Mouse (Mus musculus) urinary bladder, adult 2 months (tissue): ENCODE data around the gene Rims3. TPM values are rescaled to one million over a fixed set of nuclear protein-coding genes. Genes with fewer than 3 reads are reported as not detected.
A peak's percentile ranks its signal among the peaks of the same experiment; 100 is the strongest.

Source experiments
- DNase-seq: peaks from one replicate; pipeline ENCODE4 v3.0.0; 2022; ENCODE audit warnings: low spot score
- polyA plus RNA-seq: library from polyadenylated mRNA; depleted of rRNA; stranded (reverse); fragments of >200 nt; gene quantifications from 2 replicates; pipeline ENCODE4 v1.2.3, GENCODE M21; 2012; rRNA removed

Gene Rims3
- polyA plus RNA-seq: 0.19 and 0.28 TPM in 2 replicates

DNA sequence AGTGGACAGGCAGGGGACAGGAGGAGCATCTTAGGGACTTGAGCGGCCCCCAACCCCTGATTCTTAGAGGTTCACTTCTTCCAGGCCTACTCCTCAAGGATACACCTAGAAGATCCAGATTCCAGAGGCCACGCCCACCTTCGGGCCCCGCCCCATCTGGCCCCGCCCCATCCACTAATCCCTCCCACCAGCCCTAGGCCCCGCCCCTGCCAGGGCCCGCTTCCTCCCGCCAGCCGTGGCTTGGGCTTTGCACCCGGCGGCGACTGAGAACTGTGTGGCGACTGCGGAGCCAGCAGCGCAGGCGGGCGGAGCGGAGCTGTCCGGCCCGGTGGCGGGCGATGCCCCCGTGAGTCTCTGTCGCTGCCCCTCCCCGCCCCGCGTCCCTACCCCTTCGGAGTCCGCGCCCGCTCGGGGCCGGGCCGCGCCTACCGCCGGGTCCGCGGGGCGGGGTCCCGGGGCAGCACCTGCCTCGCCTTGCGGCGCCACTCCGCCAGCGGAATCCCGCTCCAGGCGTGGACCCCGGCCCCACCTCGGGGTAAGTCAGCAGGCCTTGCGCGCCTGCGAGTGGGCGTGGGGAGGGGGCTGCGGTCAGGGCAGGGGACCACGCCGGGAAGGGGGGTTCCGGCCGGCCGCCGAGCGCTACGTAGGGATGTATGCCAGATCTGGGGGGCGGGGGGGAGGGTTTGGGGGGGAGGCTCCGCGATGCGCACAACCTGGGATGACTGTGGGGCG lies at the start of gene Rims3:
Gene Rims3, plus strand, starts transcription at position 229 of the 732 bp plus-strand sequence.
- no peak for DNase-seq

- DNase-seq: no peak
These were observed 48.8 kb upstream of the Rims3 start for GRCm38 (mm10) chr4:120805816-120806215.

DNA sequence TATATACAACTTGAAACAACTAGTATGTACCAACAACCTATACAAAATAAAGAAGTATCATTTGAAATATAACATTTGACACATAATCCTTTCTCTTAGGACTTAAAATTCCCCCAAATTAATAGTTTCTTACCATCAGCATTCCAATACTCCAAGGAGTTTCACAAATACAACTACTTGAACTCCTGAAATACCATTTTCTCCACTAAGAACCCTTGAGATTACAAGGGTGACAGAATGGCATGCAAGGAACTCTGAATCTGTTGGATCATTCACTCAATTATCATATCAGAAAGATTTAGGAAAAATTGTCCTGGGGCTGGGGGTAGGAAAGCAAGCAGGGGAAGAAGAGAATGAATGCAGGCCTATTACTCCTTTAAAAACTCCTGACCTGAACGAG lies 40.9 kb upstream of the Rims3 start:
- DNase-seq: no peak

- DNase-seq: peak; percentile 23
These were observed 40.4 kb upstream of the Rims3 start for GRCm38 (mm10) chr4:120814171-120814570.

- DNase-seq: no peak
These were observed 39.5 kb upstream of the Rims3 start for GRCm38 (mm10) chr4:120815163-120815562.

GRCm38 (mm10) chr4:120815622-120816334 lies 38.8 kb upstream of the Rims3 start:
- DNase-seq: peak; percentile 26

GRCm38 (mm10) chr4:120817002-120817774 lies 37.4 kb upstream of the Rims3 start:
- no peak for DNase-seq

GRCm38 (mm10) chr4:120817951-120818350 lies 36.7 kb upstream of the Rims3 start:
- DNase-seq: no peak

- DNase-seq: no peak
These were observed 35.3 kb upstream of the Rims3 start for GRCm38 (mm10) chr4:120819296-120819695.

GRCm38 (mm10) chr4:120819871-120820270 lies 34.7 kb upstream of the Rims3 start:
- DNase-seq: no peak

- DNase-seq: no peak
These were observed 32.3 kb upstream of the Rims3 start for GRCm38 (mm10) chr4:120822191-120822911.

DNA sequence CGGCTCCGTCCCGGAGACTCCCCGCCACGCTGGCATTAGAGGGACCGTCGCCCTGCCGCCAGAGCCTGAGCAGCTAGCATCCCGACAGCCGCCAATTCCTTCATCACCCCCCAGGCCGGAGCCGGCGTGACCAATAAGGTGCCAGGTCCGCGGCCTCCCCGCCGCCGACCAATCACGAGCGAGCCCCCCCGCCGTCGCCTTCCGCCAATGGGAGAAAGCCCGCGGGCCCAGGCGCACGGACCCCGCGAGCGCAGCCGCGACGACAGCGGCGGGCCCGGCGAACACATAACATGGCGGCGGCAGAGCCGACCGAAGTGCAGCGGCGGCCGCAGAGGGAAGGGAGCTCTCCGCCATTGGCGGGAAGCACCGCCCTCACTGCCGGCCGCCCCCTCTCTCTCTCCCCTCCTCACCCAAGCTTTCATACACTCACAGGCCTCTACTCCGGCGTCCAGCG lies 29.5 kb upstream of the Rims3 start:
- DNase-seq: peak; percentile 94

- peak; percentile 88 for DNase-seq
These were observed 28.9 kb upstream of the Rims3 start for GRCm38 (mm10) chr4:120825577-120826326.

GRCm38 (mm10) chr4:120826418-120826817 lies 28.2 kb upstream of the Rims3 start:
- no peak for DNase-seq

DNA sequence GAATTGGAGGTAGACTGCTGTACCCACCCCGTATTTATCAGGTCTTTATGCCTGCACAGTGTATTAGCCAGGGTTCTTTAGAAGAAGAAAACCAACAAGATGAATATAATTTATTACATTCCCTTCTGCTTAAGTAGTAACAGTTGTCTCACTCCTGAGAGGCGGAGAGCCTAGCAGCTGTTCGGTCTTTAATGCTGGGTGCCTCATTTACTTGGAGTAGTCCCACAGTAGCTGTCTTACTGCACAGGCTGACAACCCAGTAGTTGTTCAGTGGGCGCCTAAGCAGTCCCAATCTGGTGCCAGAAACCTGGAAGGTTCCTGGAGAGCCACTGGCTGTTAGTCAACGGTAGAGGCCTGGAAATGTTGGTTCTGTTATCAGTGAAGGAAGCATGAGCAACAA lies 23.8 kb upstream of the Rims3 start:
- no peak for DNase-seq

DNA sequence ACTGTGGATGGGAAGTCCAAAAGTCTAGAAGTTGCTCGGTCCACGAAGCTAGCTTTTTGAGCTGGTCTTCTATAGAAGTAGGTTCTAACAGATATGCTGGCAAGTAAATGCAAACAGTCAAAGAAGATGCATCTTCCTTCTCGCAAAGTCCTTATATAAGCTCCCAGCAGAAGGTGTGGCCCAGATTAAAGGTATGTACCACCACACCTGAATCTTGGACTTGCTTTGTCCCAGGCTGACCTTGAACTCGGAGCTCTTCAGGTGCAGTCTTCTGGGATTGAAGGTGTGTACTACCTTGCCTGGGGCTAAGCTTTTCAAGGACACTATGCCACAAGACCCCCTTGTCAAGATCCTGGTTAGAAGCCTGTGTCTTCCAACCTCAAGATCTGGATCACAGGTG lies 23.1 kb upstream of the Rims3 start, which contains the start of gene Nfyc:
Gene Nfyc, minus strand, starts transcription at position 101 of the 400 bp plus-strand sequence.
- DNase-seq: no peak

- DNase-seq: no peak
These were observed 13.3 kb upstream of the Rims3 start for GRCm38 (mm10) chr4:120841342-120841741.

- no peak for DNase-seq
These were observed 10.1 kb upstream of the Rims3 start for GRCm38 (mm10) chr4:120844423-120845082.

DNA sequence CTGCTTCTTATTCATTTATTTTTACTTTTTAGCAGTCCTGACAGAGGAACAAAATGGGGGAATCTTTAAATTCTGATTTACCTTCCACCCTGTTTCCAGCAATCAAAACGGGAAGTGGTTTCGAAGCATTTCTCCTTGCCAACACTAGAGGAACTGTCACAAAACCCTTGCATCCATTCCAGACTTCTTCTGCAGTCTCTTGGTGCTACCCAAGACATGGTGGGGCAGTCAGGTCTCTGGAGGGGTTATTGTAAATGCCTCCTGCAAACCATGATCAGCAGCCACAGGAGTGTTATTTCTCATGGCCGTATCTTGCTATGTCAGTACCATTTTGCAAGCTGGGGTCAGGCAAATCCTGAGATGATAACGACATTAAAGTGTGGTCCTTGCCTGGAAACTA lies 9.5 kb upstream of the Rims3 start:
- no peak for DNase-seq

- DNase-seq: no peak
These were observed 5.7 kb upstream of the Rims3 start for GRCm38 (mm10) chr4:120848909-120849308.
